Mouse (Mus musculus): ENCODE measurements around the gene Ptprn2. TPM values are rescaled to one million over a fixed set of nuclear protein-coding genes. Genes with fewer than 3 reads are reported as not detected.
"Not testable (repeated sequence)": the region's sequence is repeated elsewhere in the genome, so short reads cannot be mapped to it uniquely, and the experiment has no call there.

Gene Ptprn2
- polyA plus RNA-seq, 1 experiment: not detected

DNA sequence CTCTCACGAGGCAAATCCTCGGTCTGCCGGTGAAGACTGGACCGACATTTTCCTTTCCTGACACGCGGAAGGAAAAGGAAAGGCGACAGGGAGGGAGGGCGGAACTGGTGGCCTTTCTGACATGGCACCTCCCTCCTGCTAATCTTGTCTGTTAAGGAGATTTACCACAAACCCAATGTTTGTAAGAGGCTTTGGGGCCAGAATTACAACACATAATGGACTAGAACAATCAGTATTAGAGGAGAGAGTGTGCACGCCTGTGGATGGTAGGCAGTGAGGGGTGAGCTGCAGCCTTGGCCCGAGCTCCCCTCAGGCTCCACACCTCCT is 847 bp downstream of the Ptprn2 start:
- peak overlapping the region; percentile 46 for H3K4me3 ChIP-seq (ENCODE audit: insufficient read depth, low read depth, low read length)
- no peak overlapping the region for H3K27ac ChIP-seq (replicated peaks; ENCODE audit: low read depth, low read length)
- peaks cover 3% of the 10 kb centered on the region for H3K4me1 ChIP-seq (ENCODE audit: control insufficient read depth, insufficient read depth, insufficient read length, low read length)

DNA sequence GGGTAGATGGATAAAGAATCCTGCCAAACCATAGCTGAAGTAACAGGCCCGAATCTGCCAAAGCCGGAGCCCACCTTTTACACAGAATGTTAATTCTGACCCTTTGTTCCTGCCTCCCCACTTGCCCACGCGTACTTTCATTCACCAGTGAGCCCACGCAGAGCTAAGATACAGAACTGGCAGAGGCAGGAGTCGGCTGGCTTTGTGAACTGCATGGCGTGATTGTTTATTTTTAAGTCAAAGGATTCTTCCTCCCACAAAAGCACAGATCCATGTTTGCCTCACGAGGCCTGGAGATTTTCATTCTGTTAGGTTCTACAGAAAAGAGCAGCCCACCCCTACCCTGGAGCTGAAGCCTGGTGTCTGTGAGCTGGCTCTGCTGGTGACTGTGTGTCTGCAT is 3.3 kb downstream of the Ptprn2 start:
- Histone ChIP-seq H3K4me3 (ENCODE audit: insufficient read depth, low read depth, low read length) (no peak overlapping the region), H3K4me1 (ENCODE audit: control insufficient read depth, insufficient read depth, insufficient read length, low read length) (peaks cover 3% of the 10 kb centered on the region), H3K27ac (replicated peaks; ENCODE audit: low read depth, low read length) (no peak overlapping the region)

DNA sequence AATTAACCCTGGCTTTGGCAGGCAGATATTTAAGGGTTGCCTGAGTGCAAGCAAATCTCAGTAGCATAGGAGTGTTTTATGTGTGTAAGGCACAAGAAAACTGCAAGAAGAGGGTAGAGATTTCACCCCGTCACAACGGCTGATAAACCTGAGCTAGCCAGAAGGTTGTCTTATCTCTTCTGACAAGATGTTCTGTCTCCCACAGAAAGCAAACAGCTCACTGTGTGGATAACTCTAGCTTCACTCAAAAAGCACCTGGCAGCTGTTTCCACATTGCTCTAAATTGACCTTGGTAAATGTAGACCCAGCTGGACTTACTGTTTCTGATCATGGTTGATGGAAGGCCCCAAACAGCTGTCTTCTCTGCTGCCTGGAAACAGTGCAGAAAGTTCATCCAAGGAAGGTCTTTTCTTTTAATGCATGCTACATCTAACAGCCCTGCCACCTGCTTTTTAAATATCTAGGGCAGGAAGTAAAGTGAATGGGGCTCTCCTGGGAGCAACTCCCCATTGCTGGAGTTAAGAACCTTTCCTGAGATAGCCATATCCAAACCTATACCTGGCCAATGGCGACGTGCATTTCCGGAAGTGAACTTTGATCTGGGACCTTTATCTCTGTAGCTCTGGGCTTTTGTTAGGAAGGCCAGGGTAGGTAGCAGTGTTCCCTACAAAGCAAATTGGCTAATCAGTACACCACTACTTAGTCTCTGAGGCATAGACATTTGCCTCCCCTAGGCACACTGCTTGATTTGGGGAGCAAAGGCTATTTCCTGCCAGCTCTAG is 5.2 kb downstream of the Ptprn2 start:
- Histone ChIP-seq H3K4me3 (ENCODE audit: insufficient read depth, low read depth, low read length) (no peak overlapping the region), H3K4me1 (ENCODE audit: control insufficient read depth, insufficient read depth, insufficient read length, low read length) (peaks cover 3% of the 10 kb centered on the region), H3K27ac (replicated peaks; ENCODE audit: low read depth, low read length) (no peak overlapping the region)

DNA sequence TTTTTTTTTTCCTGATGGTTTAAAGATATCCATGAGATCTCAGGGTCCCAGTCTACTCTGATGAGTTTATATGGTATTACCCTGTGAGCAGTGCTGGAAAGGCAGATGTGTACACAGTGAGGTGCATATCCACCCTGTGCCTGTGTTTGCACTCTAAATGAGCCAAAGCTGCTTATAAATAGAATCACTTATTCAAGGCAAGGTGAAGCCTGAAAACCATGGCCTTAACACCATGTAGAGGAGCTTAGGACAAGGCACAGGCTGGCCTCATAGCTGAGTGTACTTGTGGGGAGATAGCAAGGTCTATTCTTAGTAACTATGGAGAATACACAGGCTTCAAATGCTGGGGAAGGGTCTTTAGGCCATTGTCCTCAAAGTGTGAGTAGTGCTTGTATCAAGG is 13.1 kb downstream of the Ptprn2 start:
- no peak overlapping the region for H3K27ac ChIP-seq (replicated peaks; ENCODE audit: low read depth, low read length)
- H3K4me1 ChIP-seq (ENCODE audit: control insufficient read depth, insufficient read depth, insufficient read length, low read length): no peaks in the 10 kb centered on the region
- H3K4me3 ChIP-seq (ENCODE audit: insufficient read depth, low read depth, low read length): no peak overlapping the region

DNA sequence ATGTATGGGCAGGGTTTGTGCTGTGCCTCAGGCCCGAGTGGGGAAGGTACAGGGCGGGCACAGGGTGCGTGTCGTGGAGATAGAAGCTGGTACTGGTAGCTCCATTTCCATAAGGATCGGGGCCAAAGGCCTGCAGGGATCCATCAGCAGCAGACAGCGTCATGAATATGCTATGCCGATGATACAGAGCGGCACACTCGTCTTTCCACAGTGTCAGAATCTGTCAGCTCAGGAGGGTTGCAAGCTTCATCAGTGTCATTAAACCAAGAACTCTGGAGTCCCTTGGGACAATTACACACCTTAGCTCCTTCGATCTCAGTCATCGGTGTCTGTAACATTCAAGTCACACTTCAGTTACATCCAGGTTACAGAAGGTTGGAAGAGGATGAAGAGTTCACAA is 15.1 kb downstream of the Ptprn2 start:
- no peak overlapping the region for H3K27ac ChIP-seq (replicated peaks; ENCODE audit: low read depth, low read length)
- H3K4me3 ChIP-seq (ENCODE audit: insufficient read depth, low read depth, low read length): no peak overlapping the region
- no peaks in the 10 kb centered on the region for H3K4me1 ChIP-seq (ENCODE audit: control insufficient read depth, insufficient read depth, insufficient read length, low read length)

DNA sequence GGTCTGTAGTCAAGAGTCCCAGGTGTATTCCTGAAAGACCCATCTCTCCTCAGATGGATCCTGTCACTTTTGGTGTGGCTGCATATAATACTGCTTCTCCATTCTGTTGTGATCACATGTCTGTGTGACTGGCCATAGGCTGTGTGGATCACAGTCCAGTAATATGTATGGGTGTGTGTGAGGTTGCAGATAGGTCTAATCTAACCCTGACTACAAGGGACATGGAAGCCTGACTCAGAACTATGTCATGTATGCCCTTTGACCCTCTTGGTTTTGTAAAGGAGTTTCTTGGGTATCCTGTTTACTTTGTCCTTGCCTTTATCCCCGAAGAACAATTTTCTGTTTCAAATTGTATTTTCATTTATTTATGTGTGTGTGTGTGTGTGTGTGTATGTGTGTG is 27.0 kb downstream of the Ptprn2 start:
- H3K4me1 ChIP-seq (ENCODE audit: control insufficient read depth, insufficient read depth, insufficient read length, low read length): no peaks in the 10 kb centered on the region
- H3K27ac ChIP-seq (replicated peaks; ENCODE audit: low read depth, low read length): no peak overlapping the region
- no peak overlapping the region for H3K4me3 ChIP-seq (ENCODE audit: insufficient read depth, low read depth, low read length)

DNA sequence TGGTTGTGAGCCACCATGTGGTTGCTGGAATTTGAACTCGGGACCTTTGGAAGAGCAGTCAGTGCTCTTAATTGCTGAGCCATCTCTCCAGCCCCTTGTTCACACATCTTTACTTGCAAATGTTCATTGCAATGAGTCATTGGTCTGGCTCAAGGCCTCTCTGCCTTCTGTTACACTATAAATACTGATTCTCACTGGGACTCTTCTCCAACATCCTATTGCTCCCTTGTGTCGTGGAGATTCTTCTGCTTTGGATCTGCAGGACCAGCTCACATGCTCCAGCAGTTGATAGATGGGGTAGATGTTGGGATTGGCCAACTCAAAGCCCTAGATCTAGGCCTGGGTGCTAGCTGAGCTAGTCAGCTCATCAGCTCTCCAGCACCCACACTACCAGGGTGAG is 28.3 kb downstream of the Ptprn2 start:
- not testable (repeated sequence) for H3K27ac ChIP-seq (replicated peaks; ENCODE audit: low read depth, low read length); H3K4me3 ChIP-seq (ENCODE audit: insufficient read depth, low read depth, low read length); H3K4me1 ChIP-seq (ENCODE audit: control insufficient read depth, insufficient read depth, insufficient read length, low read length)

DNA sequence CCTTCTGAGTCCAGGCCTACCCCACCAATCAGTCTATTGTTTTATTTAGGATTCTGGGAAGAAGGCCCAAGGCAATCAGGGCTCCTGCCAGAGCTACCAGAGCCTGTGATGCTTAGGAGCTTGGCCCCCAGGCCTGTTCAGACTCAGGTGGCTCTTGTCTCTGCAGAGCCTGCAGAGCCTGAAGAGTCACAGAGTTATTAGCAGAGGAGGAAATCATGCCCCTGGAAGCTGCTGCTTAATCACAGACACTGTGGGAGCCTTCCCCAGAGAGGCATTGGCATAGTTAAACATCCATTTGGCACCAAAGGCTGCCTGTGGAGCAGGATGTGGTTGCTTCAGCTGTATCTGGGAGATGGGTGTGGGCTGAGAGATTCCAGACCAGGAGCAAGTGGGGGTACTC is 30.3 kb downstream of the Ptprn2 start:
- Histone ChIP-seq H3K4me1 (ENCODE audit: control insufficient read depth, insufficient read depth, insufficient read length, low read length) (no peaks in the 10 kb centered on the region), H3K27ac (replicated peaks; ENCODE audit: low read depth, low read length) (no peak overlapping the region)

DNA sequence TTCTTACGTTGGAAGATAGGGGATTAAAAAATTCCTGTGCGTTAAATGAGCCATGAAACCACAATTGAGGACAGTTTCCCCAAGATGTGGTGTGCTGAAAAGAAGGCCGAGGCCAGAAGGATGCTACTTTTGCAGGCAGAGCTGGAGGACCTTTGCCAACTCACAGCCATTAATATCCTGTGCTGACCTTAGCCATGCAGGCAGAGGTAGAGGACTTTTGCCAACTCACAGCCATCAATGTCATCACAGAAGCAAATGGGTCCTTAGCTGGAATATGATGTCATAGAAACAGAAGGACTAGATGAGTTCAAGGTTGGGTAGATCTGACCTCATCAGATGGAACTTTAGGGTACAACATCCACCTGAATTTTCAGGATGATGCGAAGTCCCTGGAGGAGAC is 43.3 kb downstream of the Ptprn2 start:
- Histone ChIP-seq H3K4me3 (ENCODE audit: insufficient read depth, low read depth, low read length) (no peak overlapping the region), H3K27ac (replicated peaks; ENCODE audit: low read depth, low read length) (no peak overlapping the region)

More for the DNA sequence above, 30.3 kb downstream of the Ptprn2 start:
- no peak overlapping the region for H3K4me3 ChIP-seq (ENCODE audit: insufficient read depth, low read depth, low read length)

DNA sequence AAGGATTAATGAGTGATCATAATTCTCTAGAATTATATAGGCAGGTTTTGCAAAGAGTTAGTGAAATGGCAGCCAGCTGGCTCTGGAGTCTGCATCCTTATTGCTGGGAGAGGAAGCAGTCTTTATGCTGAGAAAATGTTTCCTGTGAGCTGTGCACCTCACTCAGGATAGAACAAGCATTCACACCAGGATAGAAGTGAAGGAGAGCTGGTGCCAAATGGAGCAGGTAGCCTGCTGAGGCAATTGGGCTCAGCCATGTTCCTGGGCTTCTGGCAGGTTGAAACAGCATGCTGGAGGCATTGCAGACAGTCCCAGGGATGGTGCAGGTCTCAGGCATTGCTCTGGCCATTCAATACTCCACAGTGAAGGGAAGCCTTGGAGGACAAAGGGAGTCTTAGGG is 47.8 kb downstream of the Ptprn2 start:
- Histone ChIP-seq H3K4me1 (ENCODE audit: control insufficient read depth, insufficient read depth, insufficient read length, low read length) (no peaks in the 10 kb centered on the region), H3K4me3 (ENCODE audit: insufficient read depth, low read depth, low read length) (no peak overlapping the region), H3K27ac (replicated peaks; ENCODE audit: low read depth, low read length) (no peak overlapping the region)

More for the DNA sequence above, 43.3 kb downstream of the Ptprn2 start:
- no peaks in the 10 kb centered on the region for H3K4me1 ChIP-seq (ENCODE audit: control insufficient read depth, insufficient read depth, insufficient read length, low read length)

DNA sequence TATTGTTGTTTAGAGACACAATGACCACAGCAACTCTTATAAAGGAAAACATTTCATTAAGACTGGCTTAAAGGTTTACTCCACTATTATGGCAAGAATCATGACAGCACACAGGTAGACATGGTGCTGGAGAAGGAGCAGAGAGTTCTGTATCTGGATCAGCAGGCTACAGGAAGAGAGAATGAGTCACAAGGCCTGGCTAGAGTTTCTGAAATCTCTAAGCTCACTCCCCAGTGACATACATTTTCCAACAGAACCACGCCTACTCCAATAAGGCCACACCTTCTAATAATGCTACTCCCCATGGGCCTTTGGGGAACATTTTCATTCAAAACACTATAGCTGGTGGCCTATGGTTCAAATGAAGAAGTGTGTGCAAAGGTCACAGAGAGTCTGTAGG is 53.8 kb downstream of the Ptprn2 start:
- Histone ChIP-seq H3K4me1 (ENCODE audit: control insufficient read depth, insufficient read depth, insufficient read length, low read length) (no peaks in the 10 kb centered on the region), H3K4me3 (ENCODE audit: insufficient read depth, low read depth, low read length) (no peak overlapping the region), H3K27ac (replicated peaks; ENCODE audit: low read depth, low read length) (no peak overlapping the region)

DNA sequence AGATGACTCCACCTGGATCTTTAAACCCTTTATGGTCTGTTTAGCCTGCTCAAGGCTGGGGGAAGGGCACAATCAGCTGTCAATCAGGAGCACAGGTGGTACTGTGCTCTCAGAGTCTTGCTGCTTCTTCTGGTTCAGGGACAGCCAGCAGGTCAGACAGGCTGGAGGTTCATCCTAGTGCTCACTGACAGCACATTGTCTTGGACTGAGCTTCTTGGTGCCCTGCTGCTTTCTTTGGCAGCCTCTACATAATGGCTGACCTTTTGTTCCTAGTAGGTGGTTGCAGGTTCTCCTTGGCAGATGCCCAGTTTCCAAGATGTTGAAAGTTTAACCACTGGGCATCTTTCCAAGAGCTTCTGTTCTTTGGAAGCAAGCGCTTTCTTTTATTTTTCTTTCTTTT is 55.1 kb downstream of the Ptprn2 start:
- no peak overlapping the region for H3K4me3 ChIP-seq (ENCODE audit: insufficient read depth, low read depth, low read length)
- H3K4me1 ChIP-seq (ENCODE audit: control insufficient read depth, insufficient read depth, insufficient read length, low read length): no peaks in the 10 kb centered on the region
- no peak overlapping the region for H3K27ac ChIP-seq (replicated peaks; ENCODE audit: low read depth, low read length)

DNA sequence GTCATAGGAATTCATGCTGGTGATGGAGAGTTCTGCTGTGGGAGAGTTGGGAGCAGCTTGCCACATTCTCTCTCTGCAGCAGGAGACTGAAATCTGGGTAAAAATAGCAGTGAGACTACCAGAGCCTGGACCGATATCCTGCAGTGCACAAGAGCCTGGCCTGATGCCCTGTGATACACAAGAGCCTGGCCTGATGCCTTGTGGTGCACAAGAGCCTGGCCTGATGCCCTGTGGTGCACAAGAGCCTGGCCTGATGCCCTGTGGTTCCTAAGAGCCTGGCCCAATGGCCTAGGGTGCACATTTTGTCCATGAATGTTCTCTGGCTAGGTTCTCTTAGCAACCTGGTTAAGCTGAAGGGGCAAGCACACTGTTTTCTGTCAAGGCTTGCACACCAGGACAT is 64.5 kb downstream of the Ptprn2 start:
- H3K27ac ChIP-seq (replicated peaks; ENCODE audit: low read depth, low read length): no peak overlapping the region
- H3K4me3 ChIP-seq (ENCODE audit: insufficient read depth, low read depth, low read length): no peak overlapping the region
- H3K4me1 ChIP-seq (ENCODE audit: control insufficient read depth, insufficient read depth, insufficient read length, low read length): no peaks in the 10 kb centered on the region; the same call in 1 of the 2 replicates

DNA sequence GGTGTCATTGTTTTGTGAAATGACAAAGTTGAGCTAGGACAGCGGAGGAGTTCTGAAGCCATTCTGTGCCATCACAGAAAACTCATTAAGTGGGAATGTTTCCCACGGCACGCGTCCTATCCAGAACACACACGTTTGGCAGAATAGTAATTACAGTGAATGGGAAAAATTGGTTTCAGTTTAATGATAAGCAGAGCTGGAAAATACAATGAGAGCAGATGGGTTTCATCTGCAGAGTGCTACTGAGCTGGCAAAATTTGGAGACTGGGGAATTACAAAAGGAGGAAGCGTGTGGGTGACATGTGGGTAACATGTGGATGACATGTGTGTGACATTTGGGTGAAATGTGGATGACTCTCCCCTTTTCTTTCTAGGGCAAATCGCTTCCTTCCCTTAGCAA is 66.0 kb downstream of the Ptprn2 start:
- no peak overlapping the region for H3K27ac ChIP-seq (replicated peaks; ENCODE audit: low read depth, low read length)
- no peak overlapping the region for H3K4me3 ChIP-seq (ENCODE audit: insufficient read depth, low read depth, low read length)
- no peaks in the 10 kb centered on the region; the same call in 1 of the 2 replicates for H3K4me1 ChIP-seq (ENCODE audit: control insufficient read depth, insufficient read depth, insufficient read length, low read length)

DNA sequence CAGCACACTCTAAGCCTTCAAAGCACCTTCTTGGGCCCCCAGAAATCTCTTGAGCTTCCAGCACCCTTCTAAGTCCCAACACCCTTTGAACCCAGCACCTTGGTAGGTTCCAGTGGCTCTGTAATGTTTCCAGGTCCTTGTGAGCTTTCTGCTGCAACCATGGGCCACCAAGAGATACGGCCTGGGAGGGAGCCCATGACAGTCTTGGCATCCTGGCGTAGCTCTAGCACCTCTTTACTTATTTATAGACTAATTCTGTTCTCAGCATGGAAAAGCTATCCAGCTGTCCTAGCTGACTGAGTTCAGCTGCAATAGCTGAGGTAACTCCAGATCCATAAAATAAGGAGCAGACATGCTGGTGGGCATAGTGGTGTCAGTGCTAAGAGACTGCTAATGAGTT is 66.8 kb downstream of the Ptprn2 start:
- Histone ChIP-seq H3K4me3 (ENCODE audit: insufficient read depth, low read depth, low read length) (no peak overlapping the region), H3K4me1 (ENCODE audit: control insufficient read depth, insufficient read depth, insufficient read length, low read length) (no peaks in the 10 kb centered on the region; the same call in 1 of the 2 replicates), H3K27ac (replicated peaks; ENCODE audit: low read depth, low read length) (no peak overlapping the region)

DNA sequence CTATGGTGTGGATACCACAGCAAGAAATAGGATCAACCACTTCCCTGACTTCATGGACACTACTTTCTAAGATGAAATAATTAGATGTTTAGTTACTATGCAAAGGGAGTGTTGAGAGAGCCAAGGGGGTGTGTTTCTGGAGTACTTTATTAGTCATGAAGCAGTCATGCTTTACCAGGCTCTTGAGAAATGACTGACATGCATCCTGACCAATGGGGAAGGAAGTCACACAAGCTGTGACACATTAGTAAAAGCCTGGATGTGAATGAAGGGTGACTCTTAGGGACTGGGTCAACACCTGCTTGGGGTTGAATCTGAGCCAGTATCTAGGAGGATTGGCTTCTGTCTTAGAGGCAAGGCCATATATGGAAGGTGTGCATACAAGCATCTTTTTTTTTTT is 67.8 kb downstream of the Ptprn2 start:
- no peak overlapping the region for H3K4me3 ChIP-seq (ENCODE audit: insufficient read depth, low read depth, low read length)
- H3K27ac ChIP-seq (replicated peaks; ENCODE audit: low read depth, low read length): no peak overlapping the region
- no peaks in the 10 kb centered on the region; the same call in 1 of the 2 replicates for H3K4me1 ChIP-seq (ENCODE audit: control insufficient read depth, insufficient read depth, insufficient read length, low read length)
